8 mouse cellular contexts compared by ENCODE assay signal in the genomic region with DNA sequence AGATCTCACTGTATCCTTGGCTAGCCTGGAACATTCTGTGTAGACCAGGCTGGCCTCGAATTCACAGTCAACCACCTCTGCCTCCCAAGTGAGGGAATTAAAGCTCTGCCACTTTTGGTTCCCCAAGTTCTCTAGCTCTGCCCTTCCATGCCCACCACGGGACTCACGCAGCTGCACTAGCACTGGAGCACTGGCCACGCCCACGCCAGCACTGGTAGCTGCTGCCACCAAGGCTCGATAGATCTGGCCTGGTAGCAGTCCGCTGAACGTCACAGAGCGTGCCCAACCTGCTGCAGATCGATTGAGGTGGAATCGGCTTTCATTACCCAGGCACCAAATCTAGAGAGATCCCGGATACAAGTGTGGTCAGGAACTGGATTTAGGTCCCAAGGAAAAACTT. TPM values are rescaled to one million over a fixed set of nuclear protein-coding genes. Genes with fewer than 3 reads are reported as not detected.
DNase-seq lines count a peak whose midpoint lies in the region; ATAC-seq and TF ChIP-seq lines count a peak whose summit lies in the region.

No protein-coding gene starts in this region.

- H3K4me1 ChIP-seq in ES-E14 (ENCODE audit: control insufficient read depth in 2 of 2, insufficient read depth in 2 of 2, low read length in 2 of 2, poor library complexity in 1 of 2) = peaks cover 0 to 3% of the 10 kb centered on the region in 2 experiments; a peak in 1 of 4 replicates
- H3K4me1 ChIP-seq in heart, postnatal 0 days (ENCODE audit: control insufficient read depth, insufficient read depth) = no peaks in the 10 kb centered on the region
- peaks cover 9% of the 10 kb centered on the region for H3K4me1 ChIP-seq in liver, embryonic 13.5 days (replicated peaks)
- peaks cover 7% of the 10 kb centered on the region for H3K4me1 ChIP-seq in neural tube, embryonic 12.5 days

- no peaks in the 10 kb centered on the region for H3K9me3 ChIP-seq in ES-E14 (ENCODE audit: control insufficient read depth, insufficient read depth, low read depth, low read length)
- no peaks in the 10 kb centered on the region for H3K9me3 ChIP-seq in heart, postnatal 0 days (replicated peaks; ENCODE audit: control insufficient read depth, low read length)
- H3K9me3 ChIP-seq in liver, embryonic 13.5 days (replicated peaks) = no peaks in the 10 kb centered on the region
- H3K9me3 ChIP-seq in neural tube, embryonic 12.5 days = no peaks in the 10 kb centered on the region

- peak; percentile 22; the same call in 1 of the 2 replicates for ATAC-seq in heart, postnatal 0 days (ENCODE audit: insufficient read depth, low read depth)
- ATAC-seq in liver, embryonic 13.5 days (ENCODE audit: low read depth) = peak; percentile 22; the same call in 1 of the 2 replicates
- peak; percentile 19; the same call in 1 of the 2 replicates for ATAC-seq in neural tube, embryonic 12.5 days (ENCODE audit: low FRiP score, low read depth)
- ATAC-seq in erythroid progenitor cell, adult 5-6 weeks (replicated peaks; ENCODE audit: low FRiP score, poor library complexity, severe bottlenecking) = no peak

- no peak for TF ChIP-seq CTCF in heart, postnatal 0 days (IDR thresholded peaks at IDR 0.05; ENCODE audit: low read depth)

- in situ Hi-C loops in ES-E14 (cut with MboI; ENCODE audit: low sequenced_read_pairs in 2 of 2, unreplicated experiment in 2 of 2) = loop anchor here (10.0 to 25.0 kb wide), 4 partner anchors 191 to 516 kb away; partner anchors contain the start of genes Spa17 (in 2 of the 2) and Olfr878 (in 1 of the 2)

- H3K27ac ChIP-seq in ES-E14 (ENCODE audit: insufficient read depth, low read depth, low read length, poor library complexity, severe bottlenecking) = no peak overlapping the region
- no peak overlapping the region for H3K27ac ChIP-seq in heart, postnatal 0 days (ENCODE audit: low read depth)
- no peak overlapping the region for H3K27ac ChIP-seq in liver, embryonic 13.5 days
- no peak overlapping the region for H3K27ac ChIP-seq in neural tube, embryonic 12.5 days

- peak; percentile 34 for DNase-seq in embryo, embryonic 11 days
- no peak for DNase-seq in embryo, embryonic 10.5 days (ENCODE audit: low spot score)
- no peak for DNase-seq in ES-E14 (ENCODE audit: low read depth, low spot score)
- no peak for DNase-seq in heart, postnatal 0 days (ENCODE audit: low spot score)
- no peak for DNase-seq in liver, embryonic 13.5 days
- DNase-seq in layer of hippocampus, adult 9-10 months (ENCODE audit: low spot score) = no peak

- WGBS in heart, postnatal 0 days = 26% methylated on average over 12 of the region's 12 CpGs
- 22% methylated on average over 12 of the region's 12 CpGs for WGBS in liver, embryonic 13.5 days (ENCODE audit: insufficient replicate concordance)
- WGBS in neural tube, embryonic 12.5 days = 15% methylated on average over 12 of the region's 12 CpGs

- H3K4me2 ChIP-seq in heart, postnatal 0 days (ENCODE audit: low read depth, low read length) = peak overlapping the region; percentile 62
- H3K4me2 ChIP-seq in liver, embryonic 13.5 days = peak overlapping the region; percentile 62
- H3K4me2 ChIP-seq in neural tube, embryonic 12.5 days (replicated peaks) = peak overlapping the region; percentile 55

- H3K4me3 ChIP-seq in ES-E14 (ENCODE audit: insufficient read depth in 1 of 2, low read depth in 1 of 2, low read length in 2 of 2, poor library complexity in 1 of 2, severe bottlenecking in 1 of 2) = peak overlapping the region in 1 of 2 experiments; percentile 55; a peak in 2 of 4 replicates
- H3K4me3 ChIP-seq in heart, postnatal 0 days (ENCODE audit: low read depth, low read length) = peak overlapping the region; percentile 33; the same call in 1 of the 2 replicates
- H3K4me3 ChIP-seq in liver, embryonic 13.5 days (replicated peaks) = peak overlapping the region; percentile 38
- no peak overlapping the region for H3K4me3 ChIP-seq in neural tube, embryonic 12.5 days

- no peak for TF ChIP-seq EP300 in heart, postnatal 0 days (IDR thresholded peaks at IDR 0.05; ENCODE audit: low read depth)

- no peaks in the 10 kb centered on the region for H3K27me3 ChIP-seq in heart, postnatal 0 days (ENCODE audit: control insufficient read depth, insufficient read depth, low read length)
- H3K27me3 ChIP-seq in liver, embryonic 13.5 days = peaks cover 16% of the 10 kb centered on the region; the same call in 1 of the 2 replicates
- H3K27me3 ChIP-seq in neural tube, embryonic 12.5 days (replicated peaks) = peaks cover 22% of the 10 kb centered on the region

- H3K36me3 ChIP-seq in ES-E14 (ENCODE audit: control insufficient read depth, insufficient read depth, low read length, poor library complexity, severe bottlenecking) = no peaks in the 10 kb centered on the region
- H3K36me3 ChIP-seq in heart, postnatal 0 days (replicated peaks; ENCODE audit: control insufficient read depth, insufficient read depth, low read length) = no peaks in the 10 kb centered on the region
- no peaks in the 10 kb centered on the region for H3K36me3 ChIP-seq in liver, embryonic 13.5 days
- H3K36me3 ChIP-seq in neural tube, embryonic 12.5 days = no peaks in the 10 kb centered on the region

- peak overlapping the region; percentile 20; the same call in 1 of the 2 replicates for H3K9ac ChIP-seq in ES-E14 (ENCODE audit: insufficient read depth, low read depth, low read length, poor library complexity, severe bottlenecking)
- 0 out of 2 replicates have a peak overlapping the region, but pooled peaks have one; percentile 15 for H3K9ac ChIP-seq in heart, postnatal 0 days (replicated peaks; ENCODE audit: low read depth, low read length)
- no peak overlapping the region for H3K9ac ChIP-seq in liver, embryonic 13.5 days
- no peak overlapping the region for H3K9ac ChIP-seq in neural tube, embryonic 12.5 days

TF ChIP-seq in ES-E14, 5 proteins besides CTCF, POLR2A, EP300 and RAD21:
- no peak for TF ChIP-seq ZNF384 (IDR thresholded peaks at IDR 0.05; ENCODE audit: low read depth, low read length)
- no peak for TF ChIP-seq CHD2 (IDR thresholded peaks at IDR 0.05; ENCODE audit: low read depth, low read length)
- no peak for TF ChIP-seq HCFC1 (IDR thresholded peaks at IDR 0.05; ENCODE audit: borderline replicate concordance, insufficient read depth, low read length)
- TF ChIP-seq MAFK (IDR thresholded peaks at IDR 0.05; ENCODE audit: insufficient read depth, low read depth, low read length) = no peak
- no peak for TF ChIP-seq ZC3H11A (IDR thresholded peaks at IDR 0.05; ENCODE audit: borderline replicate concordance, low read depth, low read length)

RNA-seq across cellular contexts. Expression of gene Robo3, which starts 11.8 kb away (rescaled TPM):
- 1.2 and 1.4 TPM in 2 replicates for total RNA-seq in ES-E14 (2012; rRNA removed)
- total RNA-seq in heart, postnatal 0 days (2014; rRNA removed; ENCODE audit: low replicate concordance) = not detected in 2 replicates
- 0.12 and 0.18 TPM in 2 replicates for polyA plus RNA-seq in heart, postnatal 0 days (2015; fragmentation: Nextera tagmentation; extraction: Ambion mirVana)
- polyA plus RNA-seq in liver, embryonic 13.5 days (2015; fragmentation: Nextera tagmentation; extraction: Ambion mirVana) = 0.12 and 0.13 TPM in 2 replicates
- 124 and 127 TPM in 2 replicates for polyA plus RNA-seq in neural tube, embryonic 12.5 days (2016; fragmentation: Nextera tagmentation; extraction: Ambion mirVana)
- total RNA-seq in erythroid progenitor cell, adult 5-6 weeks (2015; ENCODE audit: low replicate concordance) = not detected in 2 replicates
- not detected in 2 replicates for total RNA-seq in erythroid progenitor cell, adult 5-6 weeks (2017; ENCODE audit: low replicate concordance)

RNA-seq across cellular contexts. Expression of gene Robo4, which starts 19.5 kb away (rescaled TPM):
- total RNA-seq in ES-E14 (2012; rRNA removed) = 10.8 and 11.2 TPM in 2 replicates
- total RNA-seq in heart, postnatal 0 days (2014; rRNA removed; ENCODE audit: low replicate concordance) = 29.5 and 44.2 TPM in 2 replicates
- 10.2 and 12.4 TPM in 2 replicates for polyA plus RNA-seq in heart, postnatal 0 days (2015; fragmentation: Nextera tagmentation; extraction: Ambion mirVana)
- polyA plus RNA-seq in liver, embryonic 13.5 days (2015; fragmentation: Nextera tagmentation; extraction: Ambion mirVana) = 2.0 and 2.5 TPM in 2 replicates
- polyA plus RNA-seq in neural tube, embryonic 12.5 days (2016; fragmentation: Nextera tagmentation; extraction: Ambion mirVana) = 9.9 and 10.1 TPM in 2 replicates
- total RNA-seq in erythroid progenitor cell, adult 5-6 weeks (2015; ENCODE audit: low replicate concordance) = not detected in 2 replicates
- total RNA-seq in erythroid progenitor cell, adult 5-6 weeks (2017; ENCODE audit: low replicate concordance) = not detected in 2 replicates

RNA-seq across cellular contexts. Expression of gene Hepacam, which starts 54.1 kb away (rescaled TPM):
- total RNA-seq in ES-E14 (2012; rRNA removed) = 0.32 and 0.36 TPM in 2 replicates
- total RNA-seq in heart, postnatal 0 days (2014; rRNA removed; ENCODE audit: low replicate concordance) = 0.04 TPM in 1 of 2 replicates, not detected in the other
- polyA plus RNA-seq in heart, postnatal 0 days (2015; fragmentation: Nextera tagmentation; extraction: Ambion mirVana) = 0.03 and 0.10 TPM in 2 replicates
- 0.06 TPM in 1 of 2 replicates, not detected in the other for polyA plus RNA-seq in liver, embryonic 13.5 days (2015; fragmentation: Nextera tagmentation; extraction: Ambion mirVana)
- 0.32 and 0.52 TPM in 2 replicates for polyA plus RNA-seq in neural tube, embryonic 12.5 days (2016; fragmentation: Nextera tagmentation; extraction: Ambion mirVana)
- total RNA-seq in erythroid progenitor cell, adult 5-6 weeks (2015; ENCODE audit: low replicate concordance) = not detected in 2 replicates
- not detected in 2 replicates for total RNA-seq in erythroid progenitor cell, adult 5-6 weeks (2017; ENCODE audit: low replicate concordance)

Comparison
In these comparisons a context has a peak if more than half of its experiments do, and no peak if none do; other contexts are left out.
1. H3K9ac ChIP-seq: peak in ES-E14 (single experiment) and heart, postnatal 0 days (single experiment); none in liver, embryonic 13.5 days (single experiment) and neural tube, embryonic 12.5 days (single experiment).
2. RNA of gene Robo4, which starts 19.5 kb away (total RNA-seq): 29.5 to 44.2 TPM in heart, postnatal 0 days and 10.8 to 11.2 TPM in ES-E14; not detected in erythroid progenitor cell, adult 5-6 weeks; every median in the first group is over 10 times any median in the second.
3. Peak in every context shown above with its lines, with median percentiles within 50 percentile points of each other: H3K4me2 ChIP-seq.